Mouse (Mus musculus) urinary bladder, adult 18-20 months (tissue): ENCODE results near the gene Hivep3.

ENCODE experiments used
- DNase-seq, 2 experiments: peaks; one replicate each; pipeline ENCODE4 v3.0.0; 2022; ENCODE audit warnings: low spot score in 2 of 2, mixed read lengths in 2 of 2

Gene Hivep3

GRCm38 (mm10) chr4:119761459-119762121 lies 28.0 kb downstream of the Hivep3 start:
- no peak for DNase-seq

GRCm38 (mm10) chr4:119762171-119762570 lies 28.6 kb downstream of the Hivep3 start:
- DNase-seq, result no peak

- no peak for DNase-seq
Measured at GRCm38 (mm10) chr4:119768046-119768445, 34.5 kb downstream of the Hivep3 start.

- DNase-seq, result no peak
Measured at GRCm38 (mm10) chr4:119775913-119776312, 42.3 kb downstream of the Hivep3 start.

GRCm38 (mm10) chr4:119777146-119777545 lies 43.6 kb downstream of the Hivep3 start:
- DNase-seq, result no peak

GRCm38 (mm10) chr4:119779561-119780400 lies 46.2 kb downstream of the Hivep3 start:
- no peak for DNase-seq

- no peak for DNase-seq
Measured at GRCm38 (mm10) chr4:119780881-119781280, 47.3 kb downstream of the Hivep3 start.

GRCm38 (mm10) chr4:119784959-119785358 lies 51.4 kb downstream of the Hivep3 start:
- DNase-seq, result no peak

GRCm38 (mm10) chr4:119786307-119786706 lies 52.7 kb downstream of the Hivep3 start:
- DNase-seq, result peak; percentile 19 to 62

GRCm38 (mm10) chr4:119786721-119787120 lies 53.1 kb downstream of the Hivep3 start:
- DNase-seq, result no peak

GRCm38 (mm10) chr4:119788746-119789145 lies 55.2 kb downstream of the Hivep3 start:
- no peak for DNase-seq

- DNase-seq, result no peak
Measured at GRCm38 (mm10) chr4:119789495-119790148, 56.0 kb downstream of the Hivep3 start.

- DNase-seq, result no peak
Measured at GRCm38 (mm10) chr4:119798891-119799290, 65.3 kb downstream of the Hivep3 start.

- no peak for DNase-seq
Measured at GRCm38 (mm10) chr4:119806556-119806955, 73.0 kb downstream of the Hivep3 start.

GRCm38 (mm10) chr4:119807359-119807758 lies 73.8 kb downstream of the Hivep3 start:
- DNase-seq, result no peak

GRCm38 (mm10) chr4:119809245-119809644 lies 75.7 kb downstream of the Hivep3 start:
- DNase-seq, result no peak

GRCm38 (mm10) chr4:119812775-119813174 lies 79.2 kb downstream of the Hivep3 start:
- no peak for DNase-seq

- no peak for DNase-seq
Measured at GRCm38 (mm10) chr4:119813500-119814184, 80.1 kb downstream of the Hivep3 start.

GRCm38 (mm10) chr4:119814185-119815132 lies 80.9 kb downstream of the Hivep3 start:
- peak in 1 of 2 experiments; percentile 35 for DNase-seq

- peak in 1 of 2 experiments; percentile 30 for DNase-seq
Measured at GRCm38 (mm10) chr4:119815133-119815792, 81.7 kb downstream of the Hivep3 start.
